Mouse (Mus musculus): ENCODE measurements around the gene Ugt1a5. TPM values are rescaled to one million over a fixed set of nuclear protein-coding genes. Genes with fewer than 3 reads are reported as not detected.

Gene Ugt1a5
- total and polyA plus RNA-seq, 2 experiments from 2014 or later = not detected

DNA sequence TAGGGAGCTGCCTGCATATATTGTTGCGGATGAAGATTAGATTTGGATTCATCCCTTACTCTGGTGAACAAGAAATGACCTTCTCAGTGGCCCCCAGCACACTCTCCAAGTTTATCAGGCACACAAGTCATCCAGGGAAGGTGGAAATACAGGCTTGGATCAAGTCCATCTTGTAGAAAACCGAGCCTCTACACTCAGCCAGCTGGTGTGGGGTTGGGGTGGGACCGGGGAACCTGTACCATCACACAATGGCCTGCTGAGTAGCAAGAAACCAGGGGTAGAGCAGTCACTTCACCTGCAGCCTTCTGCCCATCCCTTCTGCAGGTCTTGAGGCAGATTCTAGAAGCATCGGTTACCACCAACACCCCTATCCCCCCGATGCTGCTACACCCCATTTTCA lies 68.8 kb downstream of the Ugt1a5 start:
- TF ChIP-seq CTCF (IDR thresholded peaks at IDR 0.05; ENCODE audit: low read depth) = no peak
- no peak for TF ChIP-seq EP300 (IDR thresholded peaks at IDR 0.05; ENCODE audit: low read depth)
- 38% methylated on average over 5 of the region's 5 CpGs for WGBS

GRCm38 (mm10) chr1:88235046-88235893 lies 69.5 kb downstream of the Ugt1a5 start:
- Histone ChIP-seq H3K36me3 (replicated peaks; ENCODE audit: control insufficient read depth, insufficient read depth, low read length) (no peaks in the 10 kb centered on the region), H3K4me2 (ENCODE audit: low read depth, low read length) (no peak overlapping the region), H3K9me3 (replicated peaks; ENCODE audit: control insufficient read depth, low read length) (peaks cover 95% of the 10 kb centered on the region), H3K4me3 (ENCODE audit: low read depth, low read length) (no peak overlapping the region), H3K4me1 (ENCODE audit: control insufficient read depth, insufficient read depth) (no peaks in the 10 kb centered on the region), H3K9ac (replicated peaks; ENCODE audit: low read depth, low read length) (no peak overlapping the region), H3K27ac (ENCODE audit: low read depth) (no peak overlapping the region), H3K27me3 (ENCODE audit: control insufficient read depth, insufficient read depth, low read length) (no peaks in the 10 kb centered on the region)
- 55% methylated on average over 11 of the region's 11 CpGs for WGBS
- TF ChIP-seq EP300 (IDR thresholded peaks at IDR 0.05; ENCODE audit: low read depth) (no peak), CTCF (IDR thresholded peaks at IDR 0.05; ENCODE audit: low read depth) (no peak)
- DNase-seq (ENCODE audit: low spot score) = no peak
- ATAC-seq (ENCODE audit: insufficient read depth, low read depth) = no peak

More for the DNA sequence above, 68.8 kb downstream of the Ugt1a5 start:
- H3K9ac ChIP-seq (replicated peaks; ENCODE audit: low read depth, low read length) = no peak overlapping the region
- H3K27ac ChIP-seq (ENCODE audit: low read depth) = no peak overlapping the region
- H3K36me3 ChIP-seq (replicated peaks; ENCODE audit: control insufficient read depth, insufficient read depth, low read length) = no peaks in the 10 kb centered on the region
- ATAC-seq (ENCODE audit: insufficient read depth, low read depth) = no peak
- peaks cover 95% of the 10 kb centered on the region for H3K9me3 ChIP-seq (replicated peaks; ENCODE audit: control insufficient read depth, low read length)
- H3K4me2 ChIP-seq (ENCODE audit: low read depth, low read length) = no peak overlapping the region
- no peaks in the 10 kb centered on the region for H3K27me3 ChIP-seq (ENCODE audit: control insufficient read depth, insufficient read depth, low read length)
- DNase-seq (ENCODE audit: low spot score) = no peak
- no peak overlapping the region for H3K4me3 ChIP-seq (ENCODE audit: low read depth, low read length)
- H3K4me1 ChIP-seq (ENCODE audit: control insufficient read depth, insufficient read depth) = no peaks in the 10 kb centered on the region

GRCm38 (mm10) chr1:88235894-88236415 lies 70.1 kb downstream of the Ugt1a5 start:
- TF ChIP-seq EP300 (IDR thresholded peaks at IDR 0.05; ENCODE audit: low read depth) (no peak), CTCF (IDR thresholded peaks at IDR 0.05; ENCODE audit: low read depth) (no peak)
- H3K4me2 ChIP-seq (ENCODE audit: low read depth, low read length) = no peak overlapping the region
- 43% methylated on average over 4 of the region's 4 CpGs for WGBS
- H3K27ac ChIP-seq (ENCODE audit: low read depth) = no peak overlapping the region
- H3K4me3 ChIP-seq (ENCODE audit: low read depth, low read length) = no peak overlapping the region
- H3K9ac ChIP-seq (replicated peaks; ENCODE audit: low read depth, low read length) = no peak overlapping the region
- DNase-seq (ENCODE audit: low spot score) = no peak
- ATAC-seq (ENCODE audit: insufficient read depth, low read depth) = no peak
- H3K4me1 ChIP-seq (ENCODE audit: control insufficient read depth, insufficient read depth) = no peaks in the 10 kb centered on the region
- H3K9me3 ChIP-seq (replicated peaks; ENCODE audit: control insufficient read depth, low read length) = peaks cover 95% of the 10 kb centered on the region
- H3K27me3 ChIP-seq (ENCODE audit: control insufficient read depth, insufficient read depth, low read length) = no peaks in the 10 kb centered on the region
- H3K36me3 ChIP-seq (replicated peaks; ENCODE audit: control insufficient read depth, insufficient read depth, low read length) = no peaks in the 10 kb centered on the region

- ATAC-seq (ENCODE audit: insufficient read depth, low read depth) = no peak
- Histone ChIP-seq H3K9ac (replicated peaks; ENCODE audit: low read depth, low read length) (no peak overlapping the region), H3K4me2 (ENCODE audit: low read depth, low read length) (no peak overlapping the region), H3K27ac (ENCODE audit: low read depth) (no peak overlapping the region), H3K27me3 (ENCODE audit: control insufficient read depth, insufficient read depth, low read length) (no peaks in the 10 kb centered on the region), H3K4me1 (ENCODE audit: control insufficient read depth, insufficient read depth) (no peaks in the 10 kb centered on the region), H3K9me3 (replicated peaks; ENCODE audit: control insufficient read depth, low read length) (peaks cover 93% of the 10 kb centered on the region), H3K36me3 (replicated peaks; ENCODE audit: control insufficient read depth, insufficient read depth, low read length) (no peaks in the 10 kb centered on the region), H3K4me3 (ENCODE audit: low read depth, low read length) (no peak overlapping the region)
- TF ChIP-seq CTCF (IDR thresholded peaks at IDR 0.05; ENCODE audit: low read depth) (no peak), EP300 (IDR thresholded peaks at IDR 0.05; ENCODE audit: low read depth) (no peak)
- WGBS = 66% methylated on average over 5 of the region's 5 CpGs
- no peak for DNase-seq (ENCODE audit: low spot score)
Measured at GRCm38 (mm10) chr1:88237311-88237710, 71.5 kb downstream of the Ugt1a5 start.

- 64% methylated on average over 6 of the region's 6 CpGs for WGBS
- ATAC-seq (ENCODE audit: insufficient read depth, low read depth) (no peak), DNase-seq (ENCODE audit: low spot score) (no peak)
- H3K9ac ChIP-seq (replicated peaks; ENCODE audit: low read depth, low read length) = no peak overlapping the region
- TF ChIP-seq CTCF (IDR thresholded peaks at IDR 0.05; ENCODE audit: low read depth) = no peak
- TF ChIP-seq EP300 (IDR thresholded peaks at IDR 0.05; ENCODE audit: low read depth) = no peak
- H3K4me1 ChIP-seq (ENCODE audit: control insufficient read depth, insufficient read depth) = no peaks in the 10 kb centered on the region
- no peaks in the 10 kb centered on the region for H3K36me3 ChIP-seq (replicated peaks; ENCODE audit: control insufficient read depth, insufficient read depth, low read length)
- H3K27ac ChIP-seq (ENCODE audit: low read depth) = no peak overlapping the region
- no peak overlapping the region for H3K4me3 ChIP-seq (ENCODE audit: low read depth, low read length)
- peaks cover 90% of the 10 kb centered on the region for H3K9me3 ChIP-seq (replicated peaks; ENCODE audit: control insufficient read depth, low read length)
- no peak overlapping the region for H3K4me2 ChIP-seq (ENCODE audit: low read depth, low read length)
- H3K27me3 ChIP-seq (ENCODE audit: control insufficient read depth, insufficient read depth, low read length) = no peaks in the 10 kb centered on the region
Measured at GRCm38 (mm10) chr1:88238771-88239170, 73.0 kb downstream of the Ugt1a5 start.

Measured in heart, postnatal 0 days (tissue).